Mouse (Mus musculus) midbrain, embryonic 14.5 days (tissue): ENCODE measurements around the gene Reln. TPM values are rescaled to one million over a fixed set of nuclear protein-coding genes. Genes with fewer than 3 reads are reported as not detected.

Experiments used
- ATAC-seq: fragments of 200-750 bp; cut with Nextera tagmentation; 2 replicates; pipeline ENCODE4 v1.8.0; 2017; ENCODE audit warnings: moderate number of reproducible peaks, moderate library complexity; ENCODE audit not compliant: low FRiP score, low TSS enrichment
- DNase-seq: peaks from one replicate; pipeline ENCODE4 v3.0.0-alpha.2; 2015
- H3K27ac ChIP-seq: fragments of 300-500 bp; sonication (generic); replicated peaks from 2 replicates; pipeline ENCODE4 v1.5.1; 2014; ENCODE audit warnings: mild to moderate bottlenecking, low read depth, low read length, moderate library complexity
- H3K27me3 ChIP-seq: fragments of 300-500 bp; sonication (generic); 2 replicates; pipeline ENCODE4 v1.6.1; 2014; ENCODE audit warnings: low read length, control low read depth, mixed read lengths; ENCODE audit not compliant: control insufficient read depth, insufficient read depth
- H3K36me3 ChIP-seq: fragments of 300-500 bp; sonication (generic); 2 replicates; pipeline ENCODE4 v1.6.1; 2014; ENCODE audit warnings: low read length, control low read depth; ENCODE audit not compliant: control insufficient read depth, insufficient read depth
- H3K4me1 ChIP-seq: fragments of 300-500 bp; sonication (generic); 2 replicates; pipeline ENCODE4 v1.6.1; 2014; ENCODE audit warnings: mild to moderate bottlenecking, antibody characterized with exemption, low read length, control low read depth; ENCODE audit not compliant: control insufficient read depth, insufficient read depth
- H3K4me2 ChIP-seq: fragments of 300-500 bp; sonication (generic); 2 replicates; pipeline ENCODE4 v1.6.1; 2014; ENCODE audit warnings: mild to moderate bottlenecking, low read length, moderate library complexity
- H3K4me3 ChIP-seq: fragments of 300-500 bp; sonication (generic); replicated peaks from 2 replicates; pipeline ENCODE4 v1.5.1; 2014; ENCODE audit warnings: low read depth, low read length
- H3K9ac ChIP-seq: fragments of 300-500 bp; sonication (generic); replicated peaks from 2 replicates; pipeline ENCODE4 v1.6.1; 2014; ENCODE audit warnings: mild to moderate bottlenecking, low read length, moderate library complexity
- H3K9me3 ChIP-seq: fragments of 300-500 bp; sonication (generic); 2 replicates; pipeline ENCODE4 v1.6.1; 2016; ENCODE audit warnings: low read length, control low read depth, mixed read lengths; ENCODE audit not compliant: control insufficient read depth
- WGBS: fragments of 180-500 bp; shearing (Covaris S2); extraction: QIAGEN DNeasy Blood & Tissue Kit; methylation state at CpG from one replicate; pipeline ENCODE4 v1.1.7; 2014; 5-methylcytosine and 5-hydroxymethylcytosine counted together
- polyA plus RNA-seq: library from polyadenylated mRNA; unstranded; fragments of >200 nt; fragmentation: Nextera tagmentation; extraction: Ambion mirVana; gene quantifications from 2 replicates; pipeline ENCODE4 v1.2.1, GENCODE M21; 2014

Gene Reln
- polyA plus RNA-seq = 72.4 and 73.2 TPM in 2 replicates

DNA sequence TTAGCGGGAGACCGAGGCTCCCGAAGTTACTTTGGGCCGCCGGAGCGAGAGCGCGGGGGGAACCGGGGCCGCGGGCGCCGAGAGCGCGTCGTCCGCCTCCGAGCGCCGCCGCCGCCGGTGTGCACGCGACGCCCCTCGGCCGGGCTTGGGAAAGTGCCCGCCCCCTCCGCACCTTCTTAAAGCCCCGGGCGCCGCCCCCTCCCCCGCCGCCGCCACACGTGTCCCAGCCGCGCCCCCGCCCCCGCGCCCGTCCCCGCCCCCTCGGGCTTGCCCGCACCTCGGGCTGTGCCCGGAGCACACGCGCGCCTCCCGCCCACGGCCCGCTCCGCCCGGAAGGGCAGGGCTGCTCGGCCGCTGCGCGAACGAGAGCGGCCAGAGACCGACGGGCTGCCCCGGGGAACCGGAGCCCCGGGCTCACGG, at the start of gene Reln:
Gene Reln, minus strand, starts transcription at position 147 of the 420 bp plus-strand sequence.
- no peaks in the 10 kb centered on the region for H3K9me3 ChIP-seq
- DNase-seq (peak; percentile 89), ATAC-seq (peak; percentile 86)
- H3K4me2 ChIP-seq = peak within 1 kb of the TSS; percentile 91
- H3K27ac ChIP-seq = peak within 1 kb of the TSS; percentile 92
- H3K27me3 ChIP-seq = peaks cover 22% of the 10 kb centered on the region
- peak within 1 kb of the TSS; percentile 89 for H3K9ac ChIP-seq
- under 1% methylated on average over 39 of the region's 68 CpGs for WGBS
- H3K4me1 ChIP-seq = peaks cover 17% of the 10 kb centered on the region
- H3K4me3 ChIP-seq = peak within 1 kb of the TSS; percentile 67
- no peaks in the 10 kb centered on the region for H3K36me3 ChIP-seq

- no peak for DNase-seq
- WGBS = 87% methylated on average over 2 of the region's 2 CpGs
- no peak for ATAC-seq
- H3K4me3 ChIP-seq = no peak overlapping the region
- no peaks in the 10 kb centered on the region for H3K27me3 ChIP-seq
- no peaks in the 10 kb centered on the region for H3K9me3 ChIP-seq
- no peak overlapping the region for H3K27ac ChIP-seq
- no peak overlapping the region for H3K4me2 ChIP-seq
- no peaks in the 10 kb centered on the region for H3K36me3 ChIP-seq
- H3K4me1 ChIP-seq = no peaks in the 10 kb centered on the region
- no peak overlapping the region for H3K9ac ChIP-seq
Observed at GRCm38 (mm10) chr5:22388502-22388901, 44.0 kb upstream of the Reln start.

- H3K9ac ChIP-seq = no peak overlapping the region
- H3K4me2 ChIP-seq = no peak overlapping the region
- no peaks in the 10 kb centered on the region for H3K36me3 ChIP-seq
- H3K4me3 ChIP-seq = no peak overlapping the region
- H3K4me1 ChIP-seq = no peaks in the 10 kb centered on the region
- WGBS = 70% methylated on average over 9 of the region's 9 CpGs
- no peak overlapping the region for H3K27ac ChIP-seq
- no peaks in the 10 kb centered on the region for H3K27me3 ChIP-seq
- DNase-seq (no peak), ATAC-seq (no peak)
- H3K9me3 ChIP-seq = no peaks in the 10 kb centered on the region
Observed at GRCm38 (mm10) chr5:22360510-22360909, 16.0 kb upstream of the Reln start.

- H3K4me3 ChIP-seq = no peak overlapping the region
- WGBS = 74% methylated on average over 3 of the region's 3 CpGs
- no peak overlapping the region for H3K4me2 ChIP-seq
- no peak overlapping the region for H3K9ac ChIP-seq
- peaks cover 14% of the 10 kb centered on the region for H3K4me1 ChIP-seq
- DNase-seq = no peak
- no peaks in the 10 kb centered on the region for H3K36me3 ChIP-seq
- no peak for ATAC-seq
- H3K9me3 ChIP-seq = no peaks in the 10 kb centered on the region
- H3K27ac ChIP-seq = no peak overlapping the region
- 0 out of 2 replicates have a peak, but pooled peaks cover 11% of the 10 kb centered on the region for H3K27me3 ChIP-seq
Observed at GRCm38 (mm10) chr5:22348412-22348811, 3.9 kb upstream of the Reln start.

DNA sequence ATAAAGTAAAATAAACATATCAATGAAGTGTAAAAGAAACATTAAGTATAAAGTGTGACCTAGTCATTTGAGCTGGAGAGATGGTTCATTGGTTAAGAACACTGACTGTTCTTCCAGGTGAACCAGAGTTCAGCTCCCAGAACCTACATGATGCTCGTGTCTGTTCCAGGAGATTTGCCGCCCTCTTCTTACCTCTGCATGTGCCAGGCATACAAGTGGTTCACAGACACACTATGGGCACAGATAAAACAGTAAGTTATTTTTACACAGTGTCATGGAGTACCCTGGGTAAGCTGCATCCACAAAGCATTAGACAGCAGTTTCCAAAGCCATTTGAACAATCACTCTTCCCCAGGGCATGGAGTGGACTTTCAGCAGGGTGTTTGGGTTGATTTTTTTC, 3.2 kb upstream of the Reln start:
- H3K27me3 ChIP-seq = peaks cover 18% of the 10 kb centered on the region; the same call in 1 of the 2 replicates
- no peak overlapping the region for H3K27ac ChIP-seq
- H3K4me1 ChIP-seq = peaks cover 17% of the 10 kb centered on the region
- no peaks in the 10 kb centered on the region for H3K36me3 ChIP-seq
- ATAC-seq (no peak), DNase-seq (no peak)
- no peaks in the 10 kb centered on the region for H3K9me3 ChIP-seq
- H3K4me3 ChIP-seq = no peak overlapping the region
- no peak overlapping the region for H3K4me2 ChIP-seq
- 84% methylated on average over 2 of the region's 2 CpGs for WGBS
- no peak overlapping the region for H3K9ac ChIP-seq

DNA sequence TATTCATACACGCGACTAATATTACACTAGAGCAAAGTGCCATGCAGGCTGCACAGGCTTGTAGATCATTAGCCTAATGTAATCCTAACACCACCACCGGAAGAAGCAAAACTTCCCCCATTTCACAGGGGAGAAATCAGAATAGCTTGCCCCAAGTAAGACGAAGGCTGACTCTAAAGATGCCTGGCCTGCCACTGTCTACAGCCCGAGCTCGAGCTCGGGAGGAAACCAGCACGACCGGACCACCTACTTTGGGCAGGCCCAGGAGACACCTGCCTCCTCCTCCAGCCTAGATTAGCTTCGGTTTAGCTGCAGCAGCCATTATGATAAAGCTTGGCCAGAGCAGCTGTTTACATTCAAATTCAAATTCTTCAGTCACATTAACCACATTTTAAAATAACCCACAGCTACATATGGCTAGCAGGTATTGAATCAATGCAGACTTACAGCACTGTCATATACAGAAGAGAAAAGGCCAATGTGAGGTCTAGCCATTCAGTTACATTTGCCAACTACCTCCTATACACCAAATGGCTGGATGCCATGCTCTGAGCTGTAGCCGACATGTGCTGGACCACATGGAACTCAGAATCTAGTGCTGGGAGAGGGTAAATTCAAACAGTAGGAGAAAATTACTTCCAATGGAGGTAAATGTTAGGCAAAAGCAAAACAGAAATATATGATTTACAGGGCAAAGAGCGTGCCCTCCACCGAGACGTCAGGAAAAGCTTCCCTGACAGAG, 1.6 kb upstream of the Reln start:
- peak overlapping the region; percentile 89; the same call in 1 of the 2 replicates for H3K9ac ChIP-seq
- H3K36me3 ChIP-seq = no peaks in the 10 kb centered on the region
- no peak overlapping the region for H3K27ac ChIP-seq
- no peaks in the 10 kb centered on the region for H3K9me3 ChIP-seq
- peaks cover 22% of the 10 kb centered on the region for H3K27me3 ChIP-seq
- peak; percentile 27 for DNase-seq
- ATAC-seq = no peak
- WGBS = 28% methylated on average over 14 of the region's 14 CpGs
- peak overlapping the region; percentile 91 for H3K4me2 ChIP-seq
- peak overlapping the region; percentile 67 for H3K4me3 ChIP-seq
- peaks cover 17% of the 10 kb centered on the region for H3K4me1 ChIP-seq

DNA sequence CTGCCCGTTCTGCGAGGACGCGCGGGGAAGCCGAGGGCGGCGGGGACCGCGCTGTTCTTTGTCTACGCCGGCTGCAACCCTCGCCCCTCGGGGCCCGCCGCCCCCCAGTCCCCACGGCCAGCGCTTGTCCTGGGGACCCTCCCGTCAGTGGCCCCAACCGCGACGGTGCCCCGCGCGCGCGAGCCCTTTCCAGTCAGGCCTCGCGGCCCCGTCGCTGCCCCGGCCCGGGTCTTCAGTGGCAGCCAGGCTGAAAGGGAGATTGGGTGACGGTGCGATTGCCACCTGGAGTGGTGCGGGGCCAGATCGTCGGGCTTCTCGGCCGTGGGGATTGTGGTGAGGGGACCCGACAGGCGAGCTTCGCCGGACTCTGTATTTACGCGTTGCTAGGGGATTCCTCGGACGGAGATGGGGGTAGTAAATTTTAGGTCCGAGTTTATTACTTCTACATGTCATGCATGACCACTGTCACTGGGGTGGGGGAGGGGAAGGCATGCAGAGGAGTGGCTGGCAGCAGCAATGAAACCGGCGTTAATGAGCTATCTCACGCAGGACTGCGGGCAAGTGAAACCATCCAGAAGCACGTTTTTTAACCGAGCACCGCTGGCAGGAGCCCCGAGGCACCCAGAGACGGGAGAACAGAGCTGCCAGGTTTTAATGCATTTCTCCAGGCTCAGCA, 612 bp upstream of the Reln start:
- WGBS = under 1% methylated on average over 58 of the region's 58 CpGs
- ATAC-seq = peak; percentile 56

DNA sequence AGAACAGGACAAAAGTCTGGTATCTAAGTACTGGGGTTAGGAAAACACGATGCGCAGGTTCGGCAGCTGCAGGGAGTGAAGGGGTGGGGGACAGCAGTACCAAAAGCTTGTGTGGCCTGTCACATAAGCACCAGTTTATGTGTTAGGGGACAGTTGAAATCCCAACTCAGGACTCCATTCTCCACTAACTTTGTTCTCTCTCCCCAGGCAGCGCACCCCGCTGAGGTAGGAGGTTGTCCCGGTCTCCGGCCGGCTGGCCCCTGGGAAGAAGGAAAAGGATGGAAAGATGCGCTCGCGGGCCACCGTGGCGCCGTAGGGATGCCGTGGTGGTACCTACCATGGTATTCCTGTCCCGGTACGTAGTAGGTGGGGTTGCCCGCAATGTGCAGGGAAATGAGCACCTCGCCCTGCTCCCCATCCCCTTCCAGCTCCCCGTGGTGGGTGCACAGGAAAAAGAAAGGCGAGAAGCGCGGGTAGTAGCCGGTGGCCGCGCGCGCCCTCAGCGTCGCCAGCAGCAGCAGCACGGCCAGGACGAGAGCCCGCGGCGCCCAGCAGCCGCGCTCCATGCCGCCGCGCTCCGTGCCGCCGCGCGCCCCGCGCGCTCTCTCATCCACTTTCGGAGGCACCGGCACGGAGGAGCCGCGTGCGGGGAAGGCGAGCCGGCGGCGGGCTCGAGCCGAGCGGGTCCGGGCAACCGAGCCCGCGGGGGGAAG, 503 bp downstream of the Reln start:
- WGBS = under 1% methylated on average over 65 of the region's 65 CpGs
- no peaks in the 10 kb centered on the region for H3K36me3 ChIP-seq
- no peaks in the 10 kb centered on the region for H3K9me3 ChIP-seq
- peak overlapping the region; percentile 67 for H3K4me3 ChIP-seq
- peak overlapping the region; percentile 89 for H3K9ac ChIP-seq
- ATAC-seq (peak; percentile 73), DNase-seq (peak; percentile 48)
- H3K27ac ChIP-seq = peak overlapping the region; percentile 92
- peak overlapping the region; percentile 91 for H3K4me2 ChIP-seq
- peaks cover 22% of the 10 kb centered on the region for H3K27me3 ChIP-seq
- H3K4me1 ChIP-seq = peaks cover 17% of the 10 kb centered on the region

More for the DNA sequence above, 612 bp upstream of the Reln start:
- peak overlapping the region; percentile 92 for H3K27ac ChIP-seq
- H3K27me3 ChIP-seq = peaks cover 22% of the 10 kb centered on the region
- H3K4me3 ChIP-seq = peak overlapping the region; percentile 67
- H3K9me3 ChIP-seq = no peaks in the 10 kb centered on the region
- peak overlapping the region; percentile 89 for H3K9ac ChIP-seq
- peak; percentile 81 for DNase-seq
- H3K4me1 ChIP-seq = peaks cover 17% of the 10 kb centered on the region
- H3K36me3 ChIP-seq = no peaks in the 10 kb centered on the region
- H3K4me2 ChIP-seq = peak overlapping the region; percentile 91
